Mouse (Mus musculus) skeletal muscle tissue, adult 2 months (tissue): Measurements from ENCODE around the gene Brip1.

Source experiments
- DNase-seq: peaks from one replicate; pipeline ENCODE4 v3.0.0-alpha.2; 2012; ENCODE audit warnings: low read depth, low spot score

Brip1 gene

GRCm38 (mm10) chr11:86026556-86027194 is 174.3 kb downstream of the Brip1 start:
- no peak for DNase-seq

- peak; percentile 46 for DNase-seq
Observed at GRCm38 (mm10) chr11:86022439-86022838, 178.6 kb downstream of the Brip1 start.

GRCm38 (mm10) chr11:86020033-86020432 is 181.0 kb downstream of the Brip1 start:
- no peak for DNase-seq

DNA sequence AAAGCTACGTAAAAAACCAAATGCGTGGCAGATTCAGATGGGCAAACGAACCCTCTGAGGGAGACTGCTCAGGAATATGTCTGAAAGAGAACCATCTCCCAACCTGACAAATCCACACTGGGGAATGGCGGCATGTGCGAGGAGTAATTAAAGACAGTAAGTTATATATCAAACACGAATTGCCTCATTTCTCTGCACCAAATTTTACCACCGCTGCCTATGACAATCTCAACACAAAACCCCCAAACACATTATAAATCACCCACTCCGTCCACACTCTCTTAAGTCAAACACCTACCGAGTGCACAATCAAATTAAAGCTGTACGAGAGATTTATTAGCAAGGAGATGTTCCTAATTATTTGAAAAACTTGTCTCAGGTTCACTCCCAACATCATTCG is 184.8 kb downstream of the Brip1 start:
- DNase-seq: no peak

DNA sequence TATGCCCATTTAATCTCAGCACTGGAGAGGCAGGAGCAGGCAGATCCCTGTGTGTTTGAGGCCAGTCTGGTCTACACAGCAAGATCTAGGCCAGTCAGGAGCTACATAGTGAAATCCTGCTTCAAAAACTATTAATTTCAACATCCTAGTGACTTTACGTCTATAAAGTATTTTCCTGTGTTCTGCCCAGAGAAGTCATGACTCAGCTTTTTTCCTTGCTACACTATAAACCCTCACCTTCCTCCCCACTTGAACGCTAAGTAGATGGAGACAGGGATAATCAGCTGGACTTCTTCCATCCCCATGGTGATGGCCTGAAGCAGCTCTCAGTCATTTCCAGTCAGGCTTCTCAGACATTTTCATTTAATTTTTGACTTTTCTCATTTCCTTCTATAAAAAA is 187.9 kb downstream of the Brip1 start:
- no peak for DNase-seq

- DNase-seq: no peak
Observed at GRCm38 (mm10) chr11:86010458-86010857, 190.5 kb downstream of the Brip1 start.

- DNase-seq: no peak
Observed at GRCm38 (mm10) chr11:86008211-86008905, 192.6 kb downstream of the Brip1 start.
